Mouse (Mus musculus): ENCODE results near the gene Masp2.

DNA sequence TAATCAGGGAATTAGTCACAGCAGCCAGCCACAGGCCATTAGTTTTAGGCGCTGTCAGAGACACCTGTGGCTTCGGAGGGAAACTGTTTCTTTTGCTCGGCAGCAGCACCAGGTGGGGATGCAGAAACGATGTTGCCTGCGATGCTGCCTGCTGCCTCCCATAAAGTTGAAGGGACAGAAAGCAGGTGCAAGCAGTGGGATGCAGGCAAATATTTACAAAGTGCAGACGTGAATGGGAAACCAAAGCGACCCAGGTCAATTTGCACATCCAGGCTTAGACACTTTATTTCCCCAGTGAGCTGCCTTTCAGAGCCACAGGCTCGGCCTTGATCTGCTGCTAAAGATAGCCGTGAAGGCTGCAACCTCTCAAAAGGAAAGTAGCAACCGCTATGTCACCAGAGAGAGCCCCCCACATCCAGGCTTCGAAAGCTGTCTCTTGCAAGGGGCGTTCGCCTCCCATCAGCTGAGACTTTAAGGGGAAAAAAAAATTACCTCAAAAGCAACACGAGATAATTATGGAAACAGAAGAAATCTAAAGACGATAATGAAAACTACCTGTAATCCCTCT is 54.4 kb downstream of the Masp2 start:
- TF ChIP-seq CTCF (IDR thresholded peaks at IDR 0.05; ENCODE audit: control insufficient read depth, insufficient read depth, insufficient replicate concordance, low read depth, low read length) (no peak), POLR2A (IDR thresholded peaks at IDR 0.05; ENCODE audit: control insufficient read depth, low read depth, low read length) (no peak)
